Mouse (Mus musculus) ES-Bruce4 (cell line): ENCODE results near the gene Fndc3b.

Experiments
- EP300 ChIP-seq: IDR thresholded peaks from 2 replicates; pipeline ENCODE4 v1.6.1; 2011; ENCODE audit warnings: low read depth, low read length; ENCODE audit not compliant: insufficient read depth
- POLR2A ChIP-seq: IDR thresholded peaks from one replicate; pipeline ENCODE4 v1.8.1; 2011; ENCODE audit warnings: low read length; ENCODE audit not compliant: insufficient read depth

DNA sequence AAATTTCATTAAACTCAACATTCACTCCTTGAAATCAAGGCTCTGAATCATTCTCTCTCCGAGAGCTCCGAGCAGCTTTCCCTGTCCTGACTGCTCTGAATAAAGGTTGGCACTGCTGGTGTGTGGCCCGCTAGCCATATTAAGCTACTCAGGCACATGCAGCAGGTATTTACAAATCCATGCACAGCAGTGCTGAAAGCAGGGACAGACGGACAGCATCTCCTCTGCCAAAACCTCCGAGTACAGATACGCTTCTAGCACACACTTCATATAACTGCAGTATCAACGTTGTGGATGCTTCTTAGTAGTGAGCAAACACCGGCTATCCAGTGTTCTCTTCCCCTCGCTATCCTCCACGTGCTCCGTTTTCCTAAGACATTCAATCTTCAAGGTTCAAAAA lies 167.0 kb downstream of the Fndc3b start:
- TF ChIP-seq EP300 (no peak), POLR2A (no peak)
